Comparison of ENCODE assay signal across 21 mouse cellular contexts in the genomic region with DNA sequence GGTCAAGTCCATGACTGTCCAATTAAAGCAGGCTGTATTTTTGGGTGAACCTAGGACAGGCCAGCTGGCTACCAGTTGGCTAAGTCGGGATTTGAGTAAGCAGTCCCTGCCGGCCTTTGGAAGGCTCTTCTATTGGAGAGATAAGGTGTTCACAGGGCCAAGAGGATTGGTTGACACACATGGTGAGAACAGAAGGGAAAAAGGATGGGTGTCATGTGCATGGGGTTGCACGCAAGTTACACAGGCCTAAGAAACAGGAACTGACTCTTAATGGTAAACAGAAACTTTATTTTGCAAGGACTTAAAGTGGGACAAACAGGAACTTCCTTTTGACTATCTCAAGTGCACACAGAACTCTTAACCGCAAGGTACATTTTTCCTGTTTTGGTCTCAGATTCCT. TPM values are rescaled to one million over a fixed set of nuclear protein-coding genes. Genes with fewer than 3 reads are reported as not detected.
DNase-seq lines count a peak whose midpoint lies in the region; ATAC-seq lines count a peak whose summit lies in the region.
"Had no signal": no experiment of that assay in that cellular context is flagged by ENCODE, and none has a peak within 500 bp of the region (broad histone marks: within the 10 kb centered on the region; RNA-seq: fewer than 3 reads in every experiment).

No protein-coding gene starts in this region.

- H3K27ac ChIP-seq in lung, embryonic 16.5 days (ENCODE audit: low read length), result peak overlapping the region; percentile 15; the same call in 1 of the 2 replicates
- H3K27ac ChIP-seq in midbrain, embryonic 16.5 days (ENCODE audit: low read length), result no peak overlapping the region
- H3K27ac ChIP-seq: hindbrain, embryonic 12.5 days; layer of hippocampus, adult 2 months; midbrain, embryonic 10.5 days had no signal

- H3K36me3 ChIP-seq in lung, embryonic 16.5 days (ENCODE audit: control insufficient read depth, insufficient read depth, low read length), result peaks cover 5% of the 10 kb centered on the region
- no peaks in the 10 kb centered on the region for H3K36me3 ChIP-seq in splenic B cell, adult 2 months (ENCODE audit: control insufficient read depth, insufficient read depth, low read length, poor library complexity, severe bottlenecking)
- peaks cover 4% of the 10 kb centered on the region for H3K36me3 ChIP-seq in midbrain, embryonic 16.5 days (ENCODE audit: control insufficient read depth, insufficient read depth, low read length)

- 47% methylated on average over 4 of the region's 4 CpGs for WGBS in lung, embryonic 16.5 days
- 81% methylated on average over 4 of the region's 4 CpGs for WGBS in midbrain, embryonic 16.5 days

- no peaks in the 10 kb centered on the region for H3K27me3 ChIP-seq in lung, embryonic 16.5 days (ENCODE audit: control insufficient read depth, insufficient read depth, low read depth, low read length)
- no peaks in the 10 kb centered on the region for H3K27me3 ChIP-seq in splenic B cell, adult 2 months (ENCODE audit: control insufficient read depth, insufficient read depth, low read length, poor library complexity, severe bottlenecking)
- H3K27me3 ChIP-seq in midbrain, embryonic 16.5 days (ENCODE audit: control insufficient read depth, insufficient read depth, low read depth, low read length), result peaks cover 4% of the 10 kb centered on the region; the same call in 1 of the 2 replicates
- H3K27me3 ChIP-seq: hindbrain, embryonic 12.5 days; Patski had no signal

- H3K4me2 ChIP-seq in lung, embryonic 16.5 days (ENCODE audit: low read depth, low read length), result no peak overlapping the region
- no peak overlapping the region for H3K4me2 ChIP-seq in midbrain, embryonic 16.5 days (ENCODE audit: low read length)
- H3K4me2 ChIP-seq: hindbrain, embryonic 12.5 days had no signal

- no peak overlapping the region for H3K9ac ChIP-seq in lung, embryonic 16.5 days (ENCODE audit: low read length)
- H3K9ac ChIP-seq in midbrain, embryonic 16.5 days (ENCODE audit: low read depth, low read length), result no peak overlapping the region
- H3K9ac ChIP-seq: hindbrain, embryonic 12.5 days had no signal

- no peak overlapping the region for H3K4me3 ChIP-seq in lung, embryonic 16.5 days (ENCODE audit: low read length)
- H3K4me3 ChIP-seq in midbrain, embryonic 16.5 days (ENCODE audit: low read depth, low read length), result no peak overlapping the region
- H3K4me3 ChIP-seq: hindbrain, embryonic 12.5 days; layer of hippocampus, adult 2 months; midbrain, embryonic 10.5 days had no signal

- H3K4me1 ChIP-seq in lung, embryonic 16.5 days (replicated peaks; ENCODE audit: control insufficient read depth, insufficient read depth, low read length), result peaks cover 10% of the 10 kb centered on the region
- H3K4me1 ChIP-seq in midbrain, embryonic 16.5 days (ENCODE audit: control insufficient read depth, insufficient read depth, low read length), result peaks cover 12% of the 10 kb centered on the region

- H3K9me3 ChIP-seq in lung, embryonic 16.5 days (ENCODE audit: control insufficient read depth, low read length), result no peaks in the 10 kb centered on the region
- no peaks in the 10 kb centered on the region for H3K9me3 ChIP-seq in midbrain, embryonic 16.5 days (replicated peaks; ENCODE audit: control insufficient read depth, low read length, poor library complexity, severe bottlenecking)
- H3K9me3 ChIP-seq: hindbrain, embryonic 12.5 days; midbrain, embryonic 10.5 days had no signal

- DNase-seq in lung, postnatal 14 days, result no peak
- peak; percentile 60 for DNase-seq in lung, postnatal 36 days
- peak; percentile 78 for DNase-seq in splenic B cell, adult 2 months (ENCODE audit: low read depth, low spot score)
- DNase-seq in frontal cortex, postnatal 10 days (ENCODE audit: low spot score in 2 of 2), result no peak
- DNase-seq in urinary bladder, postnatal 14 days (ENCODE audit: low spot score), result no peak
- DNase-seq: cerebellum, adult 8-10 months; gastrocnemius, postnatal 14 days; kidney, adult 8-10 months; right cerebral cortex, postnatal 4 days had no signal

- no peak for ATAC-seq in lung, embryonic 16.5 days (ENCODE audit: low read depth)
- ATAC-seq in common myeloid progenitor, adult 5-6 weeks (replicated peaks; ENCODE audit: low read depth, poor library complexity, severe bottlenecking), result peak; percentile 55
- no peak for ATAC-seq in midbrain, embryonic 16.5 days
- ATAC-seq: CD4-positive, CD25-positive, alpha-beta regulatory T cell, adult 4 months; Patski had no signal

RNA-seq across cellular contexts. Expression of a gene that starts 2.4 kb away (rescaled TPM):
- polyA plus RNA-seq in lung, embryonic 16.5 days (2015; fragmentation: Nextera tagmentation; extraction: Ambion mirVana), result 2.3 and 2.6 TPM in 2 replicates
- total RNA-seq in common myeloid progenitor, adult 5-6 weeks (2017), result 4.7 and 5.0 TPM in 2 replicates
- 2.7 and 3.2 TPM in 2 replicates for polyA plus RNA-seq in midbrain, embryonic 16.5 days (2015; fragmentation: Nextera tagmentation; extraction: Ambion mirVana)

RNA-seq across cellular contexts. Expression of a gene that starts 12.6 kb away (rescaled TPM):
- not detected in 2 replicates for polyA plus RNA-seq in lung, embryonic 16.5 days (2015; fragmentation: Nextera tagmentation; extraction: Ambion mirVana)
- 0.68 TPM in 1 of 2 replicates, not detected in the other for total RNA-seq in common myeloid progenitor, adult 5-6 weeks (2017)
- polyA plus RNA-seq in midbrain, embryonic 16.5 days (2015; fragmentation: Nextera tagmentation; extraction: Ambion mirVana), result 0.34 and 1.2 TPM in 2 replicates
- total RNA-seq: gastrocnemius, postnatal 14 days had no signal
- polyA plus RNA-seq: CD4-positive, CD25-positive, alpha-beta regulatory T cell, adult 4 months; hindbrain, embryonic 12.5 days; midbrain, embryonic 10.5 days; Patski; testis, adult 2 months; urinary bladder, adult 2 months had no signal

RNA-seq across cellular contexts. Expression of a gene that starts 14.6 kb away (rescaled TPM):
- 16.4 and 17.3 TPM in 2 replicates for polyA plus RNA-seq in lung, embryonic 16.5 days (2015; fragmentation: Nextera tagmentation; extraction: Ambion mirVana)
- not detected in 2 replicates for total RNA-seq in common myeloid progenitor, adult 5-6 weeks (2017)
- polyA plus RNA-seq in midbrain, embryonic 16.5 days (2015; fragmentation: Nextera tagmentation; extraction: Ambion mirVana), result 1.1 and 1.7 TPM in 2 replicates

RNA-seq across cellular contexts. Expression of a gene that starts 22.6 kb away (rescaled TPM):
- polyA plus RNA-seq in lung, embryonic 16.5 days (2015; fragmentation: Nextera tagmentation; extraction: Ambion mirVana), result 0.08 TPM in 1 of 2 replicates, not detected in the other
- total RNA-seq in common myeloid progenitor, adult 5-6 weeks (2017), result not detected in 2 replicates
- not detected in 2 replicates for polyA plus RNA-seq in midbrain, embryonic 16.5 days (2015; fragmentation: Nextera tagmentation; extraction: Ambion mirVana)
- polyA plus RNA-seq: heart, embryonic 14.5 days; hindbrain, embryonic 12.5 days; neural tube, embryonic 11.5 days had no signal

RNA-seq across cellular contexts. Expression of a gene that starts 22.7 kb away (rescaled TPM):
- not detected in 2 replicates for polyA plus RNA-seq in lung, embryonic 16.5 days (2015; fragmentation: Nextera tagmentation; extraction: Ambion mirVana)
- total RNA-seq in common myeloid progenitor, adult 5-6 weeks (2017), result not detected in 2 replicates
- polyA plus RNA-seq in midbrain, embryonic 16.5 days (2015; fragmentation: Nextera tagmentation; extraction: Ambion mirVana), result 0.25 TPM in 1 of 2 replicates, not detected in the other
- polyA plus RNA-seq: heart, embryonic 14.5 days; hindbrain, embryonic 12.5 days; midbrain, embryonic 10.5 days; testis, adult 2 months had no signal

Comparison
In these comparisons a context has a peak if more than half of its experiments do, and no peak if none do; other contexts are left out.
1. DNase-seq: peak in lung, postnatal 36 days (single experiment) and splenic B cell, adult 2 months (single experiment); none in lung, postnatal 14 days (single experiment), frontal cortex, postnatal 10 days (0 of 2) and urinary bladder, postnatal 14 days (single experiment).